Mouse (Mus musculus): ENCODE data around the gene Kpnb1. TPM values are rescaled to one million over a fixed set of nuclear protein-coding genes. Genes with fewer than 3 reads are reported as not detected.

The Kpnb1 gene
- polyA plus RNA-seq, 1 experiment from 2014 or later = 99.7 TPM

DNA sequence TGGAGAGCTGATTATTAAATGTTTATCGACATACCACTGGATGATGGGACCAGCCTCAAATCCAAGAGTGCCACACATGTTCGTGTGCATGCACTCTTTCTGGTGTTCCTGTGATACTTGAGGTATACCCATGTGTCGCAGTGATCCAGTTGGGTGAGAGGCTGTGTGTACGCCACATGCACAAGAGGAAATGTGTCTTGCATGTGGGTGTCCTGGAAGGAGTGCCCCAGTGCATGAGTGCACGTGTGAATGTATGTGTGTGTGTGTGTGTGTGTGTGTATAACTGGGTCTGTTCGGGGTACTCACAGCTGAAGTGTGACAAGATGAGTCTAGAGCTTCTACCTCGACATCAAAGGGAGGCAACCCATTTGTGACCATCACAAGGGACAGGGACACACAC lies 57.4 kb downstream of the Kpnb1 start:
- 0 out of 2 replicates have a peak, but pooled peaks cover 2% of the 10 kb centered on the region for H3K4me1 ChIP-seq (replicated peaks; ENCODE audit: control insufficient read depth, insufficient read depth, low read length)
- H3K27ac ChIP-seq (ENCODE audit: low read depth, low read length) = no peak overlapping the region
- H3K9me3 ChIP-seq (ENCODE audit: control insufficient read depth, low read length) = no peaks in the 10 kb centered on the region
- ATAC-seq (ENCODE audit: low FRiP score) = no peak
- WGBS = 87% methylated on average over 7 of the region's 7 CpGs
- H3K36me3 ChIP-seq (ENCODE audit: control insufficient read depth, insufficient read depth, low read length) = no peaks in the 10 kb centered on the region
- peaks cover 7% of the 10 kb centered on the region; the same call in 1 of the 2 replicates for H3K27me3 ChIP-seq (ENCODE audit: control insufficient read depth, insufficient read depth, low read length)
- no peak for DNase-seq (ENCODE audit: low spot score)
- H3K9ac ChIP-seq (ENCODE audit: low read depth, low read length) = no peak overlapping the region
- H3K4me3 ChIP-seq (ENCODE audit: low read depth, low read length) = no peak overlapping the region
- no peak overlapping the region for H3K4me2 ChIP-seq (replicated peaks; ENCODE audit: low read depth, low read length)

GRCm38 (mm10) chr11:97128956-97129355 lies 58.7 kb downstream of the Kpnb1 start:
- ATAC-seq (ENCODE audit: low FRiP score) = no peak
- H3K9me3 ChIP-seq (ENCODE audit: control insufficient read depth, low read length) = no peaks in the 10 kb centered on the region
- H3K36me3 ChIP-seq (ENCODE audit: control insufficient read depth, insufficient read depth, low read length) = no peaks in the 10 kb centered on the region
- no peak overlapping the region for H3K4me3 ChIP-seq (ENCODE audit: low read depth, low read length)
- H3K27ac ChIP-seq (ENCODE audit: low read depth, low read length) = no peak overlapping the region
- WGBS = 72% methylated on average over 3 of the region's 3 CpGs
- H3K9ac ChIP-seq (ENCODE audit: low read depth, low read length) = no peak overlapping the region
- no peak overlapping the region for H3K4me2 ChIP-seq (replicated peaks; ENCODE audit: low read depth, low read length)
- H3K27me3 ChIP-seq (ENCODE audit: control insufficient read depth, insufficient read depth, low read length) = peaks cover 7% of the 10 kb centered on the region; the same call in 1 of the 2 replicates
- H3K4me1 ChIP-seq (replicated peaks; ENCODE audit: control insufficient read depth, insufficient read depth, low read length) = peaks cover 7% of the 10 kb centered on the region; the same call in 1 of the 2 replicates
- DNase-seq (ENCODE audit: low spot score) = no peak

- H3K4me3 ChIP-seq (ENCODE audit: low read depth, low read length) = peak overlapping the region; percentile 33
- 19% methylated on average over 19 of the region's 19 CpGs for WGBS
- H3K4me1 ChIP-seq (replicated peaks; ENCODE audit: control insufficient read depth, insufficient read depth, low read length) = peaks cover 11% of the 10 kb centered on the region; the same call in 1 of the 2 replicates
- ATAC-seq (ENCODE audit: low FRiP score) (no peak), DNase-seq (ENCODE audit: low spot score) (no peak)
- no peaks in the 10 kb centered on the region for H3K9me3 ChIP-seq (ENCODE audit: control insufficient read depth, low read length)
- H3K36me3 ChIP-seq (ENCODE audit: control insufficient read depth, insufficient read depth, low read length) = no peaks in the 10 kb centered on the region
- peak overlapping the region; percentile 75 for H3K4me2 ChIP-seq (replicated peaks; ENCODE audit: low read depth, low read length)
- no peak overlapping the region for H3K27ac ChIP-seq (ENCODE audit: low read depth, low read length)
- peaks cover 7% of the 10 kb centered on the region; the same call in 1 of the 2 replicates for H3K27me3 ChIP-seq (ENCODE audit: control insufficient read depth, insufficient read depth, low read length)
- H3K9ac ChIP-seq (ENCODE audit: low read depth, low read length) = peak overlapping the region; percentile 49
Observed at GRCm38 (mm10) chr11:97127470-97128223, 60.0 kb downstream of the Kpnb1 start.

DNA sequence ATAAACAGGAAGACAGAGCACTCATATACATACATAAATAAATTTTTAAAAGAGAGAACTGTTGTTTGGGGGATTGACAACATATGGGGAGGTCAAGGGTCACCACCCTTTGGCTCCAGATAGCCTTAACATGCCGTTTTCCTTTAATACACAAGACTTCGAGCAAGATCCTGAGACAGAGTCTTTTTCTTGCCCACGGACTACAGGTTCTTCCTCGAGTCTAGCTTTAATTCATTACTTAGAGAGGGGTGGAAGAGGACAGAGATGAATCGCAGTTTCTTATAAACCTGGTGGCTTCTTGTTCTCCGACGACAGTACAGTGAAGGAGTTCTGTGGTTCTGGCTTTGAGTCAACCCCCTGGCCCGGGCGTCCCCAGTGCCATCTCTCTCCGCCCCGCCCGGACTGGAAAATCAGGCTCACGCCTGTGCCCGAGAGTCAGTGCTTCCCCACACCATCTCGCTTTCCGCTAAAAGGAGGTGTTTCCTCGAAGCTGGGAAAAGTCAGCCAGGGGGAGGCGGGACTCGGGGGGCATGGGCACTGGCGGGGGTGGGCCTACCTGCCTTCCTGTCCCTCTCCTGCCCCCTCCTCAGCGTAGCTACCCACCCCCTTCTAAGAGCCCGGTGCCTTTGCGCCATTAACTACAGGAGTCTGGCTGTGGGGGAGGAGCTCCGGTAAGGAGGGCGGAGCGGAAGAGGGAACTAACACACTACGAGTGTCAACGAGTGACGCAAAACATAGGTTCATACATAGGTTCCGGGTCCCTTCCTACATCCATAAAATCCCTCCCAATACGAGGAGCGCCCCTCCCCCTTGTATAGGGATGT lies 60.8 kb downstream of the Kpnb1 start:
- Histone ChIP-seq H3K9me3 (ENCODE audit: control insufficient read depth, low read length) (no peaks in the 10 kb centered on the region), H3K27ac (ENCODE audit: low read depth, low read length) (no peak overlapping the region), H3K4me1 (replicated peaks; ENCODE audit: control insufficient read depth, insufficient read depth, low read length) (peaks cover 11% of the 10 kb centered on the region; the same call in 1 of the 2 replicates), H3K4me3 (ENCODE audit: low read depth, low read length) (peak overlapping the region; percentile 33), H3K4me2 (replicated peaks; ENCODE audit: low read depth, low read length) (peak overlapping the region; percentile 75), H3K9ac (ENCODE audit: low read depth, low read length) (peak overlapping the region; percentile 49), H3K27me3 (ENCODE audit: control insufficient read depth, insufficient read depth, low read length) (peaks cover 7% of the 10 kb centered on the region; the same call in 1 of the 2 replicates), H3K36me3 (ENCODE audit: control insufficient read depth, insufficient read depth, low read length) (no peaks in the 10 kb centered on the region)
- ATAC-seq (ENCODE audit: low FRiP score) (no peak), DNase-seq (ENCODE audit: low spot score) (peak; percentile 51)
- WGBS = 4% methylated on average over 32 of the region's 32 CpGs

GRCm38 (mm10) chr11:97124266-97125036 lies 63.2 kb downstream of the Kpnb1 start:
- no peak overlapping the region for H3K9ac ChIP-seq (ENCODE audit: low read depth, low read length)
- H3K9me3 ChIP-seq (ENCODE audit: control insufficient read depth, low read length) = no peaks in the 10 kb centered on the region
- DNase-seq (ENCODE audit: low spot score) (no peak), ATAC-seq (ENCODE audit: low FRiP score) (no peak)
- no peak overlapping the region for H3K27ac ChIP-seq (ENCODE audit: low read depth, low read length)
- H3K36me3 ChIP-seq (ENCODE audit: control insufficient read depth, insufficient read depth, low read length) = no peaks in the 10 kb centered on the region
- no peak overlapping the region for H3K4me2 ChIP-seq (replicated peaks; ENCODE audit: low read depth, low read length)
- H3K4me1 ChIP-seq (replicated peaks; ENCODE audit: control insufficient read depth, insufficient read depth, low read length) = peaks cover 11% of the 10 kb centered on the region; the same call in 1 of the 2 replicates
- 55% methylated on average over 10 of the region's 10 CpGs for WGBS
- no peak overlapping the region for H3K4me3 ChIP-seq (ENCODE audit: low read depth, low read length)
- H3K27me3 ChIP-seq (ENCODE audit: control insufficient read depth, insufficient read depth, low read length) = peaks cover 7% of the 10 kb centered on the region; the same call in 1 of the 2 replicates

GRCm38 (mm10) chr11:97123282-97123890 lies 64.3 kb downstream of the Kpnb1 start:
- Histone ChIP-seq H3K27ac (ENCODE audit: low read depth, low read length) (no peak overlapping the region), H3K4me1 (replicated peaks; ENCODE audit: control insufficient read depth, insufficient read depth, low read length) (peaks cover 11% of the 10 kb centered on the region; the same call in 1 of the 2 replicates), H3K9me3 (ENCODE audit: control insufficient read depth, low read length) (no peaks in the 10 kb centered on the region), H3K4me2 (replicated peaks; ENCODE audit: low read depth, low read length) (no peak overlapping the region), H3K9ac (ENCODE audit: low read depth, low read length) (no peak overlapping the region), H3K27me3 (ENCODE audit: control insufficient read depth, insufficient read depth, low read length) (peaks cover 2% of the 10 kb centered on the region; the same call in 1 of the 2 replicates), H3K36me3 (ENCODE audit: control insufficient read depth, insufficient read depth, low read length) (no peaks in the 10 kb centered on the region), H3K4me3 (ENCODE audit: low read depth, low read length) (no peak overlapping the region)
- WGBS = 24% methylated on average over 11 of the region's 11 CpGs
- no peak for ATAC-seq (ENCODE audit: low FRiP score)
- DNase-seq (ENCODE audit: low spot score) = peak; percentile 47

GRCm38 (mm10) chr11:97120641-97121040 lies 67.0 kb downstream of the Kpnb1 start:
- Histone ChIP-seq H3K27ac (ENCODE audit: low read depth, low read length) (no peak overlapping the region), H3K4me2 (replicated peaks; ENCODE audit: low read depth, low read length) (no peak overlapping the region), H3K4me3 (ENCODE audit: low read depth, low read length) (no peak overlapping the region), H3K36me3 (ENCODE audit: control insufficient read depth, insufficient read depth, low read length) (no peaks in the 10 kb centered on the region), H3K27me3 (ENCODE audit: control insufficient read depth, insufficient read depth, low read length) (peaks cover 14% of the 10 kb centered on the region), H3K9ac (ENCODE audit: low read depth, low read length) (no peak overlapping the region), H3K4me1 (replicated peaks; ENCODE audit: control insufficient read depth, insufficient read depth, low read length) (peaks cover 9% of the 10 kb centered on the region; the same call in 1 of the 2 replicates), H3K9me3 (ENCODE audit: control insufficient read depth, low read length) (no peaks in the 10 kb centered on the region)
- ATAC-seq (ENCODE audit: low FRiP score) = no peak
- DNase-seq (ENCODE audit: low spot score) = no peak
- WGBS = 53% methylated on average over 3 of the region's 3 CpGs

DNA sequence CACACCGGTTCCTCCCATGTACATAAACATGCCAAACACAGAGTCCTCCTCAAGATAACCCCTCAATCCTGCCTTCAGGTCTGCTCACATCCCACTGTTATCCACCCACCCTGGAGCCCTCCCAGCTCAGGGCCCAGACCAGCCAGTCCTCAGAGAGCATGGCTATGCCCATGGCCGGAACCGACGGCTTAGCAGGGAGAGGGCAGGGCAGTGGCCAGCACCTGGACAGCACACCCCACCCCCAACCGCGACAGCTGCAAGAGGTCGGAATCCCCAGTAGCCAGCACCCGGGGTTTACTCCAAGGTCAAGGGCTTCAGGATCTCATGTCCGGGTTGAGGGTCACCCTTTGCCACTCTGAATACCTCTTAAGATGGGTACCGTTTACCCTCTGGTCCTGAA lies 67.5 kb downstream of the Kpnb1 start:
- no peak overlapping the region for H3K4me2 ChIP-seq (replicated peaks; ENCODE audit: low read depth, low read length)
- 50% methylated on average over 10 of the region's 10 CpGs for WGBS
- no peak overlapping the region for H3K9ac ChIP-seq (ENCODE audit: low read depth, low read length)
- no peak overlapping the region for H3K4me3 ChIP-seq (ENCODE audit: low read depth, low read length)
- ATAC-seq (ENCODE audit: low FRiP score) (no peak), DNase-seq (ENCODE audit: low spot score) (no peak)
- H3K36me3 ChIP-seq (ENCODE audit: control insufficient read depth, insufficient read depth, low read length) = no peaks in the 10 kb centered on the region
- no peaks in the 10 kb centered on the region for H3K9me3 ChIP-seq (ENCODE audit: control insufficient read depth, low read length)
- H3K4me1 ChIP-seq (replicated peaks; ENCODE audit: control insufficient read depth, insufficient read depth, low read length) = peaks cover 9% of the 10 kb centered on the region; the same call in 1 of the 2 replicates
- peaks cover 18% of the 10 kb centered on the region for H3K27me3 ChIP-seq (ENCODE audit: control insufficient read depth, insufficient read depth, low read length)
- no peak overlapping the region for H3K27ac ChIP-seq (ENCODE audit: low read depth, low read length)

All from hindbrain, embryonic 11.5 days (tissue).